Mouse (Mus musculus) urinary bladder, postnatal 14 days (tissue): ENCODE results near the gene Anks1.
"Not testable (repeated sequence)": the region's sequence is repeated elsewhere in the genome, so short reads cannot be mapped to it uniquely, and the experiment has no call there.

Experiments
- DNase-seq: peaks from one replicate; pipeline ENCODE4 v3.0.0; 2021; ENCODE audit warnings: low spot score

Gene Anks1

GRCm38 (mm10) chr17:27931826-27932225 lies 22.7 kb downstream of the Anks1 start:
- no peak for DNase-seq

- DNase-seq = no peak
These were observed 25.2 kb downstream of the Anks1 start for GRCm38 (mm10) chr17:27934136-27934910.

GRCm38 (mm10) chr17:27935091-27935490 lies 26.0 kb downstream of the Anks1 start:
- DNase-seq = no peak

- DNase-seq = no peak
These were observed 28.0 kb downstream of the Anks1 start for GRCm38 (mm10) chr17:27937054-27937615.

GRCm38 (mm10) chr17:27938121-27938754 lies 29.1 kb downstream of the Anks1 start:
- DNase-seq = peak; percentile 29

GRCm38 (mm10) chr17:27939028-27939427 lies 29.9 kb downstream of the Anks1 start:
- DNase-seq = no peak

GRCm38 (mm10) chr17:27940352-27940751 lies 31.2 kb downstream of the Anks1 start:
- peak; percentile 44 for DNase-seq

- DNase-seq = no peak
These were observed 32.1 kb downstream of the Anks1 start for GRCm38 (mm10) chr17:27941178-27941577.

GRCm38 (mm10) chr17:27941698-27942097 lies 32.6 kb downstream of the Anks1 start:
- no peak for DNase-seq

GRCm38 (mm10) chr17:27942131-27942530 lies 33.0 kb downstream of the Anks1 start:
- no peak for DNase-seq

- peak; percentile 86 for DNase-seq
These were observed 36.6 kb downstream of the Anks1 start for GRCm38 (mm10) chr17:27945546-27946216.

- no peak for DNase-seq
These were observed 37.3 kb downstream of the Anks1 start for GRCm38 (mm10) chr17:27946371-27946770.

- no peak for DNase-seq
These were observed 38.0 kb downstream of the Anks1 start for GRCm38 (mm10) chr17:27947155-27947554.

- no peak for DNase-seq
These were observed 44.0 kb downstream of the Anks1 start for GRCm38 (mm10) chr17:27953136-27953535.

GRCm38 (mm10) chr17:27954629-27955402 lies 45.7 kb downstream of the Anks1 start:
- DNase-seq = no peak

- no peak for DNase-seq
These were observed 48.5 kb downstream of the Anks1 start for GRCm38 (mm10) chr17:27957649-27958048.

GRCm38 (mm10) chr17:27960128-27961111 lies 51.3 kb downstream of the Anks1 start:
- DNase-seq = no peak

- DNase-seq = not testable (repeated sequence)
These were observed 54.0 kb downstream of the Anks1 start for GRCm38 (mm10) chr17:27963120-27963519.

- DNase-seq = peak; percentile 41
These were observed 55.5 kb downstream of the Anks1 start for GRCm38 (mm10) chr17:27964607-27965006.

- DNase-seq = no peak
These were observed 56.2 kb downstream of the Anks1 start for GRCm38 (mm10) chr17:27965292-27965691.

- no peak for DNase-seq
These were observed 57.0 kb downstream of the Anks1 start for GRCm38 (mm10) chr17:27966056-27966455.
